Mouse (Mus musculus) stomach, postnatal 0 days (tissue): ENCODE measurements around the gene Lztfl1. TPM values are rescaled to one million over a fixed set of nuclear protein-coding genes. Genes with fewer than 3 reads are reported as not detected.
A peak's percentile ranks its signal among the peaks of the same experiment; 100 is the strongest.

Experiments used
- ATAC-seq: fragments of 200-750 bp; cut with Nextera tagmentation; 2 replicates; pipeline ENCODE4 v1.8.0; 2017; ENCODE audit not compliant: low FRiP score, low TSS enrichment
- DNase-seq: peaks from one replicate; pipeline ENCODE4 v3.0.0-alpha.2; 2016; ENCODE audit warnings: low spot score
- H3K27ac ChIP-seq: fragments of 300-500 bp; sonication (generic); replicated peaks from 2 replicates; pipeline ENCODE4 v1.5.1; 2014; ENCODE audit warnings: mild to moderate bottlenecking, control low read depth
- H3K27me3 ChIP-seq: fragments of 300-500 bp; sonication (generic); 2 replicates; pipeline ENCODE4 v1.6.1; 2014; ENCODE audit warnings: low read length; ENCODE audit not compliant: control insufficient read depth, insufficient read depth
- H3K36me3 ChIP-seq: fragments of 300-500 bp; sonication (generic); 2 replicates; pipeline ENCODE4 v1.6.1; 2014; ENCODE audit warnings: low read length, mixed read lengths; ENCODE audit not compliant: control insufficient read depth, insufficient read depth
- H3K4me1 ChIP-seq: fragments of 300-500 bp; sonication (generic); replicated peaks from 2 replicates; pipeline ENCODE4 v1.6.1; 2014; ENCODE audit warnings: antibody characterized with exemption; ENCODE audit not compliant: control insufficient read depth, insufficient read depth
- H3K4me2 ChIP-seq: fragments of 300-500 bp; sonication (generic); replicated peaks from 2 replicates; pipeline ENCODE4 v1.6.1; 2014; ENCODE audit warnings: low read depth, mild to moderate bottlenecking, control low read depth, moderate library complexity
- H3K4me3 ChIP-seq: fragments of 300-500 bp; sonication (generic); 2 replicates; pipeline ENCODE4 v1.5.1; 2014; ENCODE audit warnings: low read depth, low read length, control low read depth
- H3K9ac ChIP-seq: fragments of 300-500 bp; sonication (generic); 2 replicates; pipeline ENCODE4 v1.6.1; 2014; ENCODE audit warnings: mild to moderate bottlenecking, low read length, control low read depth, mixed read lengths
- H3K9me3 ChIP-seq: fragments of 300-500 bp; sonication (generic); 2 replicates; pipeline ENCODE4 v1.6.1; 2016; ENCODE audit warnings: low read length; ENCODE audit not compliant: control insufficient read depth
- CTCF ChIP-seq: IDR thresholded peaks from 2 replicates; pipeline ENCODE4 v1.5.1; 2016; ENCODE audit warnings: antibody characterized with exemption, low read depth, mild to moderate bottlenecking, moderate library complexity
- EP300 ChIP-seq: optimal IDR thresholded peaks from 2 replicates; pipeline ENCODE3; 2016; ENCODE audit warnings: antibody characterized with exemption
- WGBS: fragments of 180-500 bp; shearing (Covaris S2); extraction: QIAGEN DNeasy Blood & Tissue Kit; methylation state at CpG from one replicate; pipeline ENCODE4 v1.1.7; 2014; 5-methylcytosine and 5-hydroxymethylcytosine counted together
- polyA plus RNA-seq: library from polyadenylated mRNA; unstranded; fragments of >200 nt; fragmentation: Nextera tagmentation; extraction: Ambion mirVana; gene quantifications from 2 replicates; pipeline ENCODE4 v1.2.1, GENCODE M21; 2015

The Lztfl1 gene
- 30.6 and 34.5 TPM in 2 replicates for polyA plus RNA-seq

DNA sequence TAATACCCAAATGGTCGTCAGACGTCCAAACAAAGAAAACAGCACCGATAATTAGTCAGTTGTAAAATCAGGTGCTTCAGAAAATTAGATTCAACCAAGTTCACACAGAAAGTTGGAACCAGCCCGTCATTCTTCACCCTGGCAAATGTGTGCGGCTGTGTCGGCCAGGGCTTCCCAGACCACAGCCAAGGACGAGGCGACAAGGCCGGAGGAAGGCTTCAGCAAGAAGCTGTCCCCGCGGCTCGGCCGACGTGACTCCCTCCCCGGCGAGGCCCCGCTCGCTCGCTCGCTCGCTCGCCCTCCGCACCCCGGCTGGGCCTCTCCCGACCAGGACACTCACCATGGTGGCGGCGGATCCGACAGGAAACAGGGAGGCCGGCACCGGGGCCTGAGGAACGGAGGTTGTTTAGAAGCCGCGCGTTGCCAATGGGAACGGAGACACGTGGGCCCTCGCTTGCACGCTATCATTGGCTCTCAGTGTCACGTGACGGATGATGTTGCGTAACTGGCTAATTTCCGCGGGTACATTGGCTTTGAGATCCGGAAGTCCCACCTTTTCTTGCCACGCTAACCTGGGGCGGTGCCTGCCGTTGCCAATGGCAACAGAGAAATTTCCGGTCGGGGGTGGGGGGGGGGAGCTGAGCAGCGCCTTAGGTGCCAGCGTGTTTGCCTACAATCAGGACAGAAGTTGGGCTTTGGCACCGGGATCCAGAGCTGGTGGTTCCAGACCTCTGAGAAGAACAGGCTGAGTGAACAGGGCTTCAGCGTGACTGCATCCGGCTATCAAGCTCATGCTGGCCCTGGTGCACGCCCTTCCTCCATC, at the start of gene Lztfl1:
Gene Lztfl1, minus strand, starts transcription at position 512 of the 823 bp plus-strand sequence.
- peak within 1 kb of the TSS; percentile 85 for H3K4me3 ChIP-seq
- no peaks in the 10 kb centered on the region for H3K9me3 ChIP-seq
- TF ChIP-seq CTCF = no peak
- TF ChIP-seq EP300 = no peak
- peak within 1 kb of the TSS; percentile 83 for H3K27ac ChIP-seq
- peak within 1 kb of the TSS; percentile 69 for H3K4me2 ChIP-seq
- DNase-seq (peak; percentile 99), ATAC-seq (peak; percentile 100)
- peak within 1 kb of the TSS; percentile 87 for H3K9ac ChIP-seq
- WGBS = under 1% methylated on average over 55 of the region's 55 CpGs
- no peaks in the 10 kb centered on the region for H3K36me3 ChIP-seq
- peaks cover 5% of the 10 kb centered on the region; the same call in 1 of the 2 replicates for H3K4me1 ChIP-seq
- H3K27me3 ChIP-seq = no peaks in the 10 kb centered on the region

- Histone ChIP-seq H3K4me1 (no peaks in the 10 kb centered on the region), H3K4me3 (no peak overlapping the region), H3K9ac (no peak overlapping the region), H3K27ac (no peak overlapping the region), H3K36me3 (no peaks in the 10 kb centered on the region), H3K9me3 (no peaks in the 10 kb centered on the region), H3K4me2 (no peak overlapping the region), H3K27me3 (no peaks in the 10 kb centered on the region)
- WGBS = 85% methylated on average over 3 of the region's 3 CpGs
- ATAC-seq (no peak), DNase-seq (no peak)
- TF ChIP-seq CTCF (no peak), EP300 (no peak)
Observed at GRCm38 (mm10) chr9:123766996-123767395, 49.5 kb upstream of the Lztfl1 start.

DNA sequence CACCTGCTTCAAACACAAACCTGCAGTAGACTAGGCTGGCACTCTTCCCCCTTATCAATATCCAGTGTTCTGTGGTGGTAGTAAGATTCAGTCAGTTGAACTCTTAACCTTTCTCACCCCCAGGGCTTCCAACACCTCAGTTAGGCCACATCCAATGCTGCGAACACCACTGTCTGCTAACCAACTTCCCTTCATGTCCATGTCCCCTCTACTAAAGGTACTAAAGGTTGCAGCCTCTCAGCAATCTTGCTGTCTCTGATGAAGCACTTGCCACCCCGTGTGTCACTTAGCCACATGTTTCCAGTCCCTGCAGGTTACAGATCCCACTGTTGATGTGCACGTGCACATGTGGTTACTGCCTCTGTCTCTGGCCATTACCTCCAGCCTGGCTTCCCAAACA, 46.3 kb upstream of the Lztfl1 start:
- 77% methylated on average over 3 of the region's 3 CpGs for WGBS
- ATAC-seq (no peak), DNase-seq (no peak)
- Histone ChIP-seq H3K27me3 (no peaks in the 10 kb centered on the region), H3K9ac (no peak overlapping the region), H3K4me2 (no peak overlapping the region), H3K27ac (no peak overlapping the region), H3K36me3 (no peaks in the 10 kb centered on the region), H3K9me3 (no peaks in the 10 kb centered on the region), H3K4me1 (no peaks in the 10 kb centered on the region), H3K4me3 (no peak overlapping the region)
- no peak for TF ChIP-seq CTCF
- no peak for TF ChIP-seq EP300

DNA sequence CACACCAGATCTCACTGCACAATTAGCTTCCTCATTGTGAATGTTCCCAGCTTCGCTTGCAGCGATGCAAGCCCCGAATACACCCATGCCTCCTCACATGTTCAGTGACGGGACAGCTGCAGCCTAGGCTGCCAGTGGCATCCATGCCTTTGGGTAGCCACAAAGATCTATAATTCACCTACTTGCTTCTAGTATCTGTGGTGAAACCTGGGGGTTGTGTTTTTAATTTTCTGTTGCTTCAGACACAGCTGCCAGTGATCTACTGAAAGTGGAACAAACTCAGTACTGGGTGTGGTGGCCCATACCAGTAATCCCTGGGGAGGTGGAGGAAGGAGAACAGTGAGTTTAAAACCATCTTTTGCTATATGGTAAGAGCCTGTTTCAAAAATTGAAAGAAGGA, 45.4 kb upstream of the Lztfl1 start:
- H3K4me3 ChIP-seq = no peak overlapping the region
- H3K27ac ChIP-seq = no peak overlapping the region
- H3K27me3 ChIP-seq = no peaks in the 10 kb centered on the region
- no peak overlapping the region for H3K4me2 ChIP-seq
- ATAC-seq (no peak), DNase-seq (no peak)
- H3K9ac ChIP-seq = no peak overlapping the region
- no peaks in the 10 kb centered on the region for H3K4me1 ChIP-seq
- H3K9me3 ChIP-seq = no peaks in the 10 kb centered on the region
- 58% methylated on average over 4 of the region's 4 CpGs for WGBS
- no peaks in the 10 kb centered on the region for H3K36me3 ChIP-seq
- no peak for TF ChIP-seq EP300
- no peak for TF ChIP-seq CTCF

DNA sequence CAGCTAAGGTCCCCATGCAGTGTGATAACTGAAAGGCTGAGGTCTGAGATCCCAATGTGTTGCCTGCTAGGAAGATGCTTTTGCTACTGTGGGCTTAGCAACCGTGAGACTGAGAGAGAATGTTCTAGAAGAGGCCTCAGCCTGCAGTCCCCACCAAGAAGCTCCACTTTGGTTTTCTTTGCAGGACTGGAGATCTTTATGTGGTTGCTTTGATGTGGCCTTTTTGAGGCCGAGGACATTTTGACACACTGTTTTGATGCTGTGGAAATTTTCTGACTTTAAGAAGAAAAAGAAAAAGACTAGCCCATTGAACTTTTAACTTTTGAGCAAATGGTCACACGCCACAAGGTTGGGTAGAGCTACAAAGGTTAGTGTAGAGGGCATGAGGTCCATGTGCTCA, 43.3 kb upstream of the Lztfl1 start:
- ATAC-seq (no peak), DNase-seq (no peak)
- no peaks in the 10 kb centered on the region for H3K36me3 ChIP-seq
- no peaks in the 10 kb centered on the region for H3K27me3 ChIP-seq
- no peak for TF ChIP-seq EP300
- no peak for TF ChIP-seq CTCF
- H3K4me1 ChIP-seq = no peaks in the 10 kb centered on the region
- H3K9me3 ChIP-seq = no peaks in the 10 kb centered on the region
- WGBS = 87% methylated on average over 3 of the region's 3 CpGs
- no peak overlapping the region for H3K4me3 ChIP-seq
- no peak overlapping the region for H3K9ac ChIP-seq
- H3K4me2 ChIP-seq = no peak overlapping the region
- no peak overlapping the region for H3K27ac ChIP-seq

DNA sequence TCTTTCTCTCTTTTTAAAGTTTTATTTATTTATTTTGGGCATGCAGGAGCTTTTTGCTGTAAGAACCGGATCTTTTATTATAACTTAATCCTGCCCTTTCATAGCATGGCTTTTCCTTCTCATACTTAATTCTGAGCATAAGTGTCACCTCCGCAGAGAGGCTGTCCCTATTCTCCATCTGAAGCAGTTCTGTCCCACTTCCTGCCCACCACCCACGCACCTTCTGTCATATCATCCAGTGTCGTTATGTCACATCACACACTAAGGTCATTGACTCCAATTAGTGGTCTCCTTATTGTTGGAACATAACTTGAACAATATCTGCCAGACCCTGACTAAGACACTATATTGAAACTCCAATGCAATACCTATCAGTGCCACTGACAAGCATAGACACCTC, 41.1 kb upstream of the Lztfl1 start:
- ATAC-seq = no peak
- DNase-seq = no peak
- H3K9ac ChIP-seq = no peak overlapping the region
- H3K27me3 ChIP-seq = no peaks in the 10 kb centered on the region
- H3K4me1 ChIP-seq = no peaks in the 10 kb centered on the region
- no peak overlapping the region for H3K27ac ChIP-seq
- H3K4me2 ChIP-seq = no peak overlapping the region
- no peaks in the 10 kb centered on the region for H3K9me3 ChIP-seq
- 62% methylated on average over 4 of the region's 4 CpGs for WGBS
- no peak for TF ChIP-seq CTCF
- TF ChIP-seq EP300 = no peak
- H3K4me3 ChIP-seq = no peak overlapping the region
- no peaks in the 10 kb centered on the region for H3K36me3 ChIP-seq
